Mouse (Mus musculus) cerebellum, adult 2 months (tissue): ENCODE measurements at regions not wholly inside any gene's neighbourhood (a gene's known extent, or its start where the extent isn't known, plus 50 kb on each side); places are given as distances from the start of the nearest gene placed in this dataset.
"Not testable (repeated sequence)": the region's sequence is repeated elsewhere in the genome, so short reads cannot be mapped to it uniquely, and the experiment has no call there.

Source experiments
- DNase-seq, 2 experiments: peaks; one replicate each; pipeline ENCODE4 v3.0.0; 2021
- H3K27ac ChIP-seq: fragments of 200-500 bp; 2 replicates; pipeline ENCODE4 v1.5.1; 2012; ENCODE audit warnings: low read length, control low read depth, inconsistent platforms; ENCODE audit not compliant: insufficient read depth
- H3K27me3 ChIP-seq: fragments of 200-500 bp; 2 replicates; pipeline ENCODE4 v1.6.1; 2012; ENCODE audit warnings: inconsistent platforms, mild to moderate bottlenecking, low read length, moderate library complexity; ENCODE audit not compliant: control insufficient read depth, insufficient read depth
- H3K4me1 ChIP-seq: fragments of 200-500 bp; 2 replicates; pipeline ENCODE4 v1.6.1; 2011; ENCODE audit warnings: low read length; ENCODE audit not compliant: control insufficient read depth, insufficient read depth
- H3K4me3 ChIP-seq: fragments of 200-500 bp; replicated peaks from 2 replicates; pipeline ENCODE3; 2011; ENCODE audit warnings: mild to moderate bottlenecking, low read depth, low read length, control low read depth; ENCODE audit not compliant: insufficient read depth
- CTCF ChIP-seq: fragments of 200-500 bp; IDR thresholded peaks from 2 replicates; pipeline ENCODE4 v1.5.1; 2011; ENCODE audit warnings: low read depth, mild to moderate bottlenecking, control low read depth, low read length, moderate library complexity, borderline replicate concordance; ENCODE audit not compliant: insufficient read depth
- POLR2A ChIP-seq: fragments of 200-500 bp; IDR thresholded peaks from 2 replicates; pipeline ENCODE4 v1.6.1; 2011; ENCODE audit warnings: low read length, control low read depth, borderline replicate concordance; ENCODE audit not compliant: insufficient read depth
- WGBS: fragments of 180-500 bp; shearing (Covaris S2); methylation state at CpG from one replicate; pipeline ENCODE4 v1.1.7; 2018; 5-methylcytosine and 5-hydroxymethylcytosine counted together

DNA sequence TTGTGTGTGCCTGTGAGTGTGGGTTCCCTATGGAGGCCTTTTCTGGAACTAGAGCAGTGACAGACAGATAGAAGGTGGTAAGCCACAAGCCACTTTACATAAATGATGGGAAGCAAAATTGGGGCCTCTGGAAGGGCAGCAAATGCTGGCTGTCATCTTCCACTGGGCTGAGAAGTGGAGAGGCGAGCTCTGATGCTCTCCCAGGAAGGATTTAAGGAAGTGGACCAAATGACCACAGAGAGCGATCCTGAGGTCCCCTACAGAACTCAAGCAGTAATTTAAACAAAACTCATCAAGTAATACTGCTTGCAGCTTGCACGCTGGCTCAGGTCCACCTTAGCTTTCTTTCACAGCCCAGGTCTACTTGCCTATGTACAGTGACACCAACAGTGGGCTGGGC, 111.8 kb downstream of the Cand1 start:
- H3K4me1 ChIP-seq = no peaks in the 10 kb centered on the region

GRCm38 (mm10) chr10:119123517-119123916, 116.3 kb downstream of the Cand1 start:
- WGBS = 31% methylated on average over 5 of the region's 5 CpGs
- TF ChIP-seq POLR2A = no peak
- TF ChIP-seq CTCF = no peak
- H3K27ac ChIP-seq = no peak overlapping the region
- H3K4me3 ChIP-seq = no peak overlapping the region
- H3K27me3 ChIP-seq = no peaks in the 10 kb centered on the region
- no peak for DNase-seq
- no peaks in the 10 kb centered on the region for H3K4me1 ChIP-seq

More for the DNA sequence above, 111.8 kb downstream of the Cand1 start:
- DNase-seq = no peak
- Histone ChIP-seq H3K27me3 (no peaks in the 10 kb centered on the region; the same call in 1 of the 2 replicates), H3K27ac (no peak overlapping the region), H3K4me3 (no peak overlapping the region)
- 94% methylated on average over 3 of the region's 3 CpGs for WGBS
- TF ChIP-seq POLR2A = no peak
- no peak for TF ChIP-seq CTCF

GRCm38 (mm10) chr10:119122347-119122746, 117.5 kb downstream of the Cand1 start:
- DNase-seq = no peak
- H3K27me3 ChIP-seq = no peaks in the 10 kb centered on the region
- WGBS = 83% methylated on average over 8 of the region's 8 CpGs
- no peak overlapping the region for H3K27ac ChIP-seq
- H3K4me1 ChIP-seq = no peaks in the 10 kb centered on the region
- TF ChIP-seq POLR2A (no peak), CTCF (no peak)
- no peak overlapping the region for H3K4me3 ChIP-seq

GRCm38 (mm10) chr10:119121575-119121974, 118.3 kb downstream of the Cand1 start:
- DNase-seq = no peak
- 64% methylated on average over 6 of the region's 6 CpGs for WGBS
- Histone ChIP-seq H3K4me3 (no peak overlapping the region), H3K27ac (no peak overlapping the region), H3K4me1 (no peaks in the 10 kb centered on the region), H3K27me3 (no peaks in the 10 kb centered on the region)
- TF ChIP-seq POLR2A (no peak), CTCF (no peak)

GRCm38 (mm10) chr10:119116843-119117390, 122.9 kb downstream of the Cand1 start:
- TF ChIP-seq CTCF (no peak), POLR2A (no peak)
- WGBS = 64% methylated on average over 2 of the region's 2 CpGs
- Histone ChIP-seq H3K27me3 (no peaks in the 10 kb centered on the region), H3K4me3 (no peak overlapping the region), H3K4me1 (no peaks in the 10 kb centered on the region), H3K27ac (no peak overlapping the region)
- DNase-seq = no peak

- not testable (repeated sequence) for H3K4me3 ChIP-seq
These were observed 124.7 kb downstream of the Cand1 start for GRCm38 (mm10) chr10:119115200-119115599.

DNA sequence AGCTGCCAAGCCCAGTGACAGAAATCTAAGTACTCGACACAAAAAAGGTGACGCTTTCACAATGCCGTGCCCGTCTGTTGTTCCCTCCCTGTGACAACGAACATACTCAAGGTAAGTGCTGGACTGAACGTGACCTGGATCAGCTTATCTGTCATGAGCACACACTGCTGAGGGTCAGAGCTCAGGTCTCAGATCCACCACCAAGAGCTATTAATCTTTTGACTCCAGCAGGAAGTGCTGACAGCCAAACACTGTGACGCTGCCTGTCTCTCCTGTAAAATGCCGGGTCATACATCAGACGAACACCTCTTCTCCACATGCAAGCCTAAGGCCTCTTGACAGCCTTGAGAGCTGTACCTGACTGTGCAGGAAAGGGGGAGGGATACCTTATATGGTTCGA, 125.2 kb downstream of the Cand1 start:
- Histone ChIP-seq H3K4me1 (no peaks in the 10 kb centered on the region), H3K4me3 (no peak overlapping the region), H3K27me3 (no peaks in the 10 kb centered on the region), H3K27ac (no peak overlapping the region)
- no peak for DNase-seq
- TF ChIP-seq POLR2A (no peak), CTCF (no peak)
- WGBS = 69% methylated on average over 10 of the region's 10 CpGs

More at GRCm38 (mm10) chr10:119115200-119115599, 124.7 kb downstream of the Cand1 start:
- H3K4me1 ChIP-seq, DNase-seq, H3K27ac ChIP-seq, H3K27me3 ChIP-seq: not testable (repeated sequence)

DNA sequence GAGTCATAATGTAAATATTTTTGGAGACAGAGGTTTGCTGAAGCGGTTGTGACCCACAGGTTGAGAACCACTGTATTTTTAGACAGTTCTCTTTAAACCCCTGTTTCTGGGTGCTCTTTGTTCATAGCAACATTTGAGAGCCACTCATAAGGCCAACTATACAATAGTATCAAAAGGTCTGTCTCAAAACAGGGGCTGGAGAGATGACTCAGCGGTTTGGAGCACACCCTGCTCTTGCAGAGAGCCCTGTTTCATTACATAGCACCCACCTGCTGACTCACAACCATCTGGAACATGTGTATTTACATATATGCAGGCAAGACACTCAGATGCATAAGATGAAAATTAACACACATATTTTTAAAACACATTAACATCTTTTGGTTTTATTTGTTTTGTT, 128.0 kb downstream of the Cand1 start:
- Histone ChIP-seq H3K27me3 (no peaks in the 10 kb centered on the region), H3K4me3 (no peak overlapping the region), H3K4me1 (no peaks in the 10 kb centered on the region), H3K27ac (no peak overlapping the region)
- WGBS = 89% methylated on average over 2 of the region's 2 CpGs
- TF ChIP-seq POLR2A (no peak), CTCF (no peak)
- DNase-seq = no peak
